Mouse (Mus musculus) gastrocnemius, adult 2 months (tissue): ENCODE data around the gene Nsun4. TPM values are rescaled to one million over a fixed set of nuclear protein-coding genes. Genes with fewer than 3 reads are reported as not detected.
A peak's percentile ranks its signal among the peaks of the same experiment; 100 is the strongest.

Experiments
- DNase-seq: peaks from one replicate; pipeline ENCODE4 v3.0.0; 2022
- H3K27ac ChIP-seq: fragments of 200-600 bp; 2 replicates; pipeline ENCODE4 v1.8.1; 2022; ENCODE audit warnings: mild to moderate bottlenecking
- H3K4me3 ChIP-seq: fragments of 200-600 bp; 2 replicates; pipeline ENCODE4 v1.8.1; 2022; ENCODE audit warnings: mild to moderate bottlenecking, moderate library complexity
- CTCF ChIP-seq: fragments of 200-600 bp; IDR thresholded peaks from 2 replicates; pipeline ENCODE4 v1.8.1; 2022; ENCODE audit warnings: antibody characterized with exemption, mild to moderate bottlenecking, moderate library complexity
- intact Hi-C: fragments of 180-260 bp; cut with DNase I; formaldehyde crosslinking; loops from one replicate; pipeline ENCODE4 v1.15.1; 2025
- total RNA-seq, 2 experiments: library from RNA; stranded (reverse); gene quantifications; 2 replicates each; pipeline ENCODE4 v1.2.3; 2021

Gene Nsun4
- total RNA-seq, 2 experiments from 2014 or later: 12.3 to 16.9 TPM

DNA sequence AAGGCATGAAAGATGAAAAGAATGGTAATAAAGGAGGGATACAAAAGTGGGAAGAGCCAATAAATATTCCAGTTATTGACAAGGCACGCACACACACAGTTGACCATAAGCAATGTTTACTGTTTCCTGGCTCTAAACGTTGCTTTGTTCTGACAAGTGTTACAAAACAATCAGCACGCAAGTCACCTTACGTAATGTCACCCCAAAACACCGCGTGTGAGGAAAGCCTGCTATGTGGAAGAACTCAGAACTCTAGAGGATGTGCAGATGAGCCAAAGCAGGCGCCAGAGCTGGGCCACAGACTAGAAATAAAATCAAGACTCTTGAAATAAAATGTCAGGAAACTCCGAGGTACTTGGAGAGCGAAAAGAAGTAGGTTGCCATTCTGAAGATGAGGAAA lies 20.8 kb downstream of the Nsun4 start:
- TF ChIP-seq CTCF: no peak
- Histone ChIP-seq H3K4me3 (no peak overlapping the region), H3K27ac (no peak overlapping the region)
- intact Hi-C loops: no loop called here
- no peak for DNase-seq

DNA sequence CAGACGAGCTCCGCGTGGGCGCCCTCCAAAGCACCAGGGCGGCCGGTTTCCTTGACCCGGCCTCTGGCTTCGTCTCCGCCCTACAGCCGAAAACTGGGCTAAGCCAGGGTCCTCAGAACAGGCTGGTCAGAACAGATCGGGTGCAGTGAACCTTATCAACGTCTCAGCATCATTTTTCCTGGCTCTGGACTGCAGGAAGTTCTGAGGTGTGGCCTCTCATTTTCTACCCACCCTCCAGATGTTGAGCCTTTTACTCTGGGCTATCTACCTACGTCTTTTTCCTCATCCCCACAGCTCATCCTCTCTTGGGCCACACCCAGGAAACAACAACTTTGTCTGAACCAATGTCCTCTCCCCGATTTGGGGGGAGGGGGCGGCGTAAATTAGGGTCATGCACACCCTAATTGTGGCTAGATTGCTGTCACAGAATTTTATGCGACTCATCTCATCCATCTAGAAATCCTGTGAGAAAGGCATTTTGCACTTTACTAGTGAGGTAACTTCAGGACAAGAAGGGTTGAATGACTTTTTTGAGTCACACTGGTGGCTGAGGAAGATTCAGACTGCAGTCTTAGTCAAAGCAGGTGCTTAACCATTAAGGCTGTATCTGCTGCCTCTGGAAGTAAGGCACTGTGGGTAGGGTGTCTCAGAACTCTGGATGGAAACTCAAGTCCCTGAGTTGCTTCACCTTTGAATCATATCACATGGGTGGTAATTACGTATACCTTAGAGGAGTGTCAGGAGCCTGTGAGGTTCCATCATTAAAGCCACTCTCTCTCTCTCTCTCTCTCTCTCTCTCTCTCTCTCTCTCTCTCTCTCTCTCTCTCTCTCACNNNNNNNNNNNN lies 35.6 kb downstream of the Nsun4 start, which contains the start of gene Faah:
Gene Faah, minus strand, starts transcription at position 25 of the 845 bp plus-strand sequence.
- Histone ChIP-seq H3K4me3 (peak within 1 kb of the TSS; percentile 81), H3K27ac (peak within 1 kb of the TSS; percentile 31; the same call in 1 of the 2 replicates)
- TF ChIP-seq CTCF: no peak
- DNase-seq: no peak
- intact Hi-C loops: no loop called here

DNA sequence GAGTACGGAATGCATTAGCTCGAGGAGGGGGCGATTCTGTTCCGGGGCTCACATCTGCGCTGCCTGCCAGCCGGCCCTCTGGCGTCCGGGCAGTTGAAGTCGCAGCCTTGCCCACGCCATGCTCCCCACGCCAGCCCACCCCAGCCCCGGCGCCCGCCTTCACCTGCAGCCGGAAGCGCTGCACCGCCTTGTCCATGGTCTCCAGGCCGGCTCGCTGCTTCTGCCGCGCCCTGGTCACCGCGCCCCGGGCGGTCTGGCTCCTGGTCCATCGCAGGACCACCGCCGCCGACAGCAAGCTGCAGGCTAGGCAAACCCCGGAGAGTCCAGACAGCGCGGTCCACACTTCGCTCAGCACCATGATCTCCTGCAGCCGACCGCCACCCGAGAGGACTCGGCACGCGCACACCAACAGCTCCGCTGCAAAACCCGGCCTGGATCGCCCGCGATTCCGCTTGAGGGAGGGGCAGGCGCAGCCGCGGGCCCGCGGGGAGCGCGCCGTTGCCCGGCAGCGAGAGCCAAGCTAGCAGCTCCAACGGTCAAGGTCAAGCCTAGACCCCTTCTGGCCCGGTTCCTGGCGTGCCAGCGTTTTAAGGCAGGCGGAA lies 36.3 kb downstream of the Nsun4 start:
- intact Hi-C loops: no loop called here
- H3K4me3 ChIP-seq: peak overlapping the region; percentile 81
- H3K27ac ChIP-seq: peak overlapping the region; percentile 31; the same call in 1 of the 2 replicates
- TF ChIP-seq CTCF: no peak
- DNase-seq: peak; percentile 70

DNA sequence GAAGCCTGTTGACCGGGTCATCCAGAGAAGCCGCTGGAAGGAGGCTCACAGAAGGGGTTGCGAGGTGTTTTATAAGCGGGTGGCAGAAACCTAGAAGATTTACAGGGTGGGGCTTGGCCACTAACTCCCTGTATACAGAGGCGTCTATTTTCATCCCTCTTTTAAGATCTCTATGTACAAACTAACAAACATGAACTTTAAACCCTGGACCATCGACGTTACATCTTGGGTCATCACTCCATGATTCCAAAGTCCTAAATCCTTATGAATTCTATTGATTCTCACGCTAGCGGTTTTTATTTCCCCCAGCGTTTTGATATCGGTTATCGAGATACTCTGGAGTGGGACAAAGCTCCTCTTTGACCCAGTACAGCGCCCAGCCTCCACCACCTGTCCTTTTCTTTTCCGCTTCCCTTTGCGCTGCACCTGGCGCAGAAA lies 36.8 kb downstream of the Nsun4 start:
- DNase-seq: no peak
- Histone ChIP-seq H3K4me3 (peak overlapping the region; percentile 81), H3K27ac (no peak overlapping the region)
- intact Hi-C loops: no loop called here
- no peak for TF ChIP-seq CTCF

DNA sequence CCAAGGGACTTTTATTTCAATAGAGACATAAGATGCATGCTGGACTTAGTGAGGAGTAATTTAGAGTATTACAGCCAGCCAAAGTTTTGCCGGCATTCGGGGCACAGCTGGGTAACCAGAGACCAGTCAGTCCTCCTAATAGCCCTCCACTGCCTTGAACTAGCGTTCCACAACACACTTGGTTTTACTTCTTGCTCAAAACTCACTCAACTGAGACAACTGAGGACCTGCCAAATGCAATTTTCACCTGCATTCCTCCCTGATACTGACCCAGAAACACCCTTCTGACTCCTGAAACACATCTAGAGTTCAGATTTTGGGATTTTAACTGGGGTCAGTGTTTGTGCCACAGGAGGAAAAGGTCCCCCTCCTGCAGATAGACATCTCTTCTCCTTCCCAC lies 37.3 kb downstream of the Nsun4 start:
- no peak for TF ChIP-seq CTCF
- intact Hi-C loops: no loop called here
- Histone ChIP-seq H3K27ac (no peak overlapping the region), H3K4me3 (no peak overlapping the region; the same call in 1 of the 2 replicates)
- no peak for DNase-seq

DNA sequence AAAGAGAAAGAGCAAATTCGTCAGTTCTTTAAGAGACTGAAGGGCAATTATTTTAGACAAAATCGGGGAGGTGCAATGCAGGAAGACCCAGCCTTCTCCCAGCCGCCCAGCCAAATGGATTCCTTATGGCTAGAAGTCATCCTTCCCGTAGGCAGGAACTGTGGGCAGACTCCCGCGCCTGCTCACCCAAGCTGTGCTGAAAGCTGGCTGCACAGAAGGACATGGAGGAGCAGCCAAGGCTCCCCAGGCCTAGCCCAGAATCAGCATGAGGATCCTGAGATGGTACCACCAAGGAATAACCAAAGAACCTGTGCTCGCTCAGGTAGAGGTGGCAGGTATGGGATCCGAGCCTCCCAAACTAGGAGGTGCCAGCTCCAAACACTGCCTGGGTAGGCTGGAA lies 37.7 kb downstream of the Nsun4 start:
- intact Hi-C loops: no loop called here
- H3K4me3 ChIP-seq: no peak overlapping the region
- TF ChIP-seq CTCF: no peak
- DNase-seq: no peak
- no peak overlapping the region for H3K27ac ChIP-seq

DNA sequence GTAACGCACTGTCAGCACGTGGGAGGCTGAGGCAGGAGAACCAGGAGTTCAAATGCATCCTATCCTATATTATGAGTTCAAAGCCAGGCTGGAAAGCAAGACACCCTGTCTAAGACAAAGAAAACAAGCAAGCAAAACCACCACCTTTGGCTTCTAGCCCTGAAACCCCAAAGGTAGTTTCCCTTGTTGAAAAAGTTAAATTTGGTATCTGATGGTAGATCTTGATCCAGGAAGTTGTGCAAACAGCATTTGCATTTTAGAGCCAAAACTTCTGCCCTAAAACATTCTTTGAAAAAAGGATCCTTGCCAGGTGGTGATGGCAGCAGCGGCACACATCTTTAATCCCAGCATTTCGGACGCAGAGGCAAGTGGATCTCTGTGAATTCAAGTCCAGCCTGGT lies 38.2 kb downstream of the Nsun4 start:
- no peak for DNase-seq
- Histone ChIP-seq H3K4me3 (no peak overlapping the region), H3K27ac (no peak overlapping the region)
- no peak for TF ChIP-seq CTCF
- intact Hi-C loops: no loop called here

DNA sequence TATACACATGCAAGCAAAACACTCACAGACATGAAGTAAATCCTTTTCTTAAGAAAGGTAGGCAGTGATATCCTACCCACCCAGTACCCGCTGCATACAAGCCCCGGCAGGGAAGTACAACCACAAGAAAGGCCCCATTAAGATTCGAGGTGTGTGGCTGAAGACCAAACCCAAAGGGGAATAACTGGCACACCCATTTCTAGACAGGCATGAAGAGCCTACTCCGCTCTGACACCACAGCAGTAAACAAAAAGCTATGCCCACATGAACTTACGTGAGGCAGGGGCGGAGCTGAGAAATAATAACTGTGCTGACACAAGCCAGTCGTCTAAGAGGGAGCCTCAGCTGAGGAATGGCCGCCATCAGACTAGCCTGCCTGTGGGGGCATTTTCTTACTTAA lies 43.5 kb downstream of the Nsun4 start:
- no peak for TF ChIP-seq CTCF
- intact Hi-C loops: no loop called here
- DNase-seq: no peak
- H3K4me3 ChIP-seq: no peak overlapping the region
- no peak overlapping the region for H3K27ac ChIP-seq

DNA sequence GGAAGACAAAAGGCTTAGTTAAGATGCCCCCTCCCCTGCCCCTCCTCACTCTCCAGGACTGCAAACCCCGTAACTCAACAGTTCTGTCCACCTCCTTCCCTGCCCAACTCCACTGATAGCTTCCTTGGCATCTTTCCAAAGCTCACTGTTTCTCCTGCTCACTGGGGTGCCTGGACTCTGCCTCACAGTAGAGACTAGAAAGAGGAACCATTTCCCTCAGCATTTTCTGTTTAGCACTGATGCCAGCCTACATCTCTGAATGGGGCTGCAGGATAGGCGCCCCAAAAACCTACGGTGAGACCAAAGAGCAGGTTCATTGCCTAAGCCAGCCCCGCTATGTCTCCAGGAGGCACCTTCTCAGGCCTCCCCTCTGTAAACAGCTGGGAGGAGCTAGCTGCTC lies 52.5 kb downstream of the Nsun4 start:
- no peak for TF ChIP-seq CTCF
- Histone ChIP-seq H3K27ac (no peak overlapping the region), H3K4me3 (no peak overlapping the region)
- intact Hi-C loops: no loop called here
- DNase-seq: no peak

DNA sequence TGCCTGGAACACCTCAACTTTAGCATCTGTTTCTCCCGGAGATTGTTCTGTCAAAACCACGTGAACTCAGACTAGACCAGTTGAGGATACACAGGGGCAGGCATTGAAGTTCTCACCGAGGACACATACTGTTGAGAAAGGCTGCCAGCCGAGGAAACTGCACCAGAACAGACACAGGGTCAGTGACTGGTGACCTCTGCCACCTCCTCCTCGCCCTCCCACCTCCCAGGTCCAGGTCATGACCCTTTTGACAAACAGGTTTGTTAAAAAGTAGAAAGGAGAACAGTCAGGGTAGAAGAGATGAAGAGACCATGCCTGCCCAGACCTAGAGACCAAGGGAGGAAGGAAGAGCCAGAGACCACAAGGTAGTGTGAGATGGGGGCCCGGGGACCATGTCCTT lies 53.0 kb downstream of the Nsun4 start:
- DNase-seq: no peak
- intact Hi-C loops: no loop called here
- TF ChIP-seq CTCF: no peak
- no peak overlapping the region for H3K27ac ChIP-seq
- no peak overlapping the region for H3K4me3 ChIP-seq

DNA sequence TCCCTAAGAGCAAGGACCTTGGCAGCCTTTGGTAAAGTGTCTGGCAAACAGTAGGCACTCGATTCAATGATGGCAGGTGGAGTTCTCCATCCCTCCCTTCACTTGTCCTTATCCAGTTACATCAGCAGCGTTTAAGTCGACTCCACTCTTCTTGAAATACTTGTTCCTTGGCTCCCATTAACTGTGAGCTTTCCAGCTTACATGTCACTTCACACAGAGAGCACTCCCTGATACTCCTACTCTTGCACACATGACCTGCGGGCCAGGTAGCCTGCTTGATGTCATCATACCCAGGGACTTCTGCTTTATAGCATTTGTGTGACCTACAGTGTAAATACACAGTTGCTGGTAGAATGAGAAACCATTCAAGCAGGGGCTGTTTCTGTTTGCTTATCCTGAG lies 56.9 kb downstream of the Nsun4 start:
- no peak for TF ChIP-seq CTCF
- no peak for DNase-seq
- intact Hi-C loops: no loop called here
- Histone ChIP-seq H3K4me3 (no peak overlapping the region), H3K27ac (no peak overlapping the region)

DNA sequence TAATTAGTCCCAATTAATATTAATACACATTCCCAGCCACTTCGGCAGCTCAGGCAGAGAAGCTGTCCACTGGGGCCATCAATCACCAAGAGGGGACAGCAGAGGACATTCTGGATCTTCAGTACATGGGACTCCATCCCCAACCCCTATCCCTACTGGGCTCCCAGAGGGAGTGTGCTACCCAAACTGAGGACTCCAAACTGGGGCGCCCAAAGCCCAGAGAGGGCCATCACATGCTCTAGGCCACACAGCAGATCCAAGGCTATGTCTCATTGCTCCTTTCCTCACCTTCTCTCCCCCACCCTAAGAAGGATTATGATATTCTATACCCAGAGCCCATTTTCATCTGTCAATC lies 58.3 kb downstream of the Nsun4 start:
- intact Hi-C loops: no loop called here
- Histone ChIP-seq H3K4me3 (no peak overlapping the region), H3K27ac (no peak overlapping the region)
- DNase-seq: no peak
- TF ChIP-seq CTCF: no peak

DNA sequence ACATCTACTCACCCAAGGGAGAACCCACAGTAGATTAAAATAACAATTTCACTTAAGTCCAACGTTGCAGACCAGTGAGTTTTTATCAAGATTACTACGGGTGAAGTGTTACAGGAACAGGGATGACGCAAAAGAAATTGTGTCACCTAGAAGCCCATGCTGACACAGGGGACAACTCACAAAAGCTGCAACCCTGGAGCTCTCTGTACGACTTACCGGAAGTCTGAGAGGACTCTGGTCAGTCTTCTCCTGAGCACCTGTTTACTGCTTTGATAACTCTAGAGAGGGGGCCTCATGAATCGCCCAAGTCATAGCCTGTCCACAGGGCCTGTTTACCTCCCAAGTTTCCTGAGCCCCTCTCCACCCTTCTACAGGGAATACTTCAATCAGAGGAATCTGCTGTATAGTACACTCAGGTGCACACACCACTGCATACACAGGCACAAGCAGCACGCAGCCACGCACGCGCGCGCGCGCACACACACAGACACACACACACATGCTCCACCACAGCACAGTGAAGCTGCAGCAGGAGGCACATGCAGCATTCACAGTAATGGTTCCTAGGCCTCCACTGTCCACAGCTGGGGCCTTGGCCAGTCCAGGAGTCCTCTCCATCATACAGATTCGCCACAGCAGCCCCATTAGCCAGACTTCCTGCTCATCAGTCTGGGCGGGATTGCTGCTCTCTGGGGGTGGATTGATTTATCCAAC lies 58.9 kb downstream of the Nsun4 start:
- no peak for DNase-seq

More for the DNA sequence above, 58.9 kb downstream of the Nsun4 start:
- no peak for TF ChIP-seq CTCF
- intact Hi-C loops: no loop called here
- Histone ChIP-seq H3K4me3 (no peak overlapping the region), H3K27ac (no peak overlapping the region)
